Mouse (Mus musculus) layer of hippocampus, adult 2 months (tissue): ENCODE measurements around the gene Mrpl54. TPM values are rescaled to one million over a fixed set of nuclear protein-coding genes. Genes with fewer than 3 reads are reported as not detected.

Source experiments
- DNase-seq, 2 experiments: peaks; one replicate each; pipeline ENCODE4 v3.0.0; 2022; ENCODE audit warnings: low spot score in 2 of 2
- H3K27ac ChIP-seq: fragments of 200-600 bp; 2 replicates; pipeline ENCODE4 v1.8.1; 2022
- H3K4me3 ChIP-seq: fragments of 200-600 bp; 2 replicates; pipeline ENCODE4 v1.8.1; 2022; ENCODE audit warnings: mild to moderate bottlenecking
- CTCF ChIP-seq: fragments of 200-600 bp; conservative IDR thresholded peaks from 2 replicates; pipeline ENCODE4 v1.8.1; 2022; ENCODE audit warnings: antibody characterized with exemption, mild to moderate bottlenecking, moderate library complexity
- long read RNA-seq, 2 experiments: library from polyadenylated mRNA; stranded (forward); transcript quantifications; one replicate each; pipeline ENCODE4 v2.0.0; 2021; ENCODE audit warnings: borderline mapping rate in 2 of 2
- total RNA-seq, 2 experiments: library from RNA; stranded (reverse); gene quantifications; 2 replicates each; pipeline ENCODE4 v1.2.3; 2021

The Mrpl54 gene
- total RNA-seq: 10 to 100 TPM; 37.4 to 42.0 TPM
- long read RNA-seq, experiment 1, transcript Mrpl54-201 (3 exons, 604 nt): major isoform, 20 of 24 reads
- long read RNA-seq, experiment 1, partial matches to known transcripts: 3 of 24 reads
- long read RNA-seq, experiment 1, other reads (novel, unspliced or antisense): 0 of 24 reads
- long read RNA-seq, experiment 2, transcript Mrpl54-201 (3 exons, 604 nt): major isoform, 29 of 31 reads
- long read RNA-seq, experiment 2, partial matches to known transcripts: 1 of 31 reads
- long read RNA-seq, experiment 2, other reads (novel, unspliced or antisense): 0 of 31 reads

DNA sequence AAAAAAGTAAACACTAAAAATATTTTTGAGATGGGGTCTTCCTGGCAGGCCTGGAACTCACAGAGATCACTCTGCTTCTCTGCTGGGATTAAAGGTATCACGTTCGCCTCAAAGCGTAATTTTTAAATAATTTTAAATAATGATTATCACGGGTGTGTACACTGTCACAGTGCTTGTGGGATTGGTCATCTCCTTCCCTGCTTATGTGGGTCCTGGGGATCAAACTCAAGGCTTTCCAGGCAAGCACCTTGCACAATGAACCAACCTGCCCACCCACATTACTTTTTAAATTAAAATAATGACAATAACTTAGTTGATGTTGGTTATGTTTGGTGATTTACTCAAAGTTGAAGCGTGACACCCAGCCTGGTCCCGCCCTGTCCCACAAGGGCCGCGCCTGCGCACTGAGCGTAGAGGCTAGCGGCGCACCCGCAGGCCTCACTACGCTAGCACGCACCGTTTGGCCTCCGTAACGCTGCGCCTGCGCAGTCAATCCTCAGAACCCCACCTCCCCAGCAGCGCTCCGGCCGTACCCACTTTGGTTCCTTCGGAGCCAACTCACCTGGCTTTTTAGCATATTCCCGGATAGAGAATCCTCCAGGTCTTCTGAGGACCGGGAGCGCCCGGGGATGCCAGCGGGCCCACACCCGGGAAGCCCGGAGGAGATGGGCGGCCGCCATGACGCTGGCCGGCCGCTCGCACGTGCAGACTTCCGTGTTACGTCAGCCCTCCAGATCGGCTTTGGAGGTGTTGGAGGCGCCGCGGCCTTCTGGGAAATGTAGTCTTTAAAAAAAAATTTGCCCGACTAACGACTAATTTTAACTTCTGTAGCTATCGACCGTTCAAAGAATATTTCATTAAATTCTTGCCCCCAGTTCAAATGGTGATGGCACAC, at the start of gene Mrpl54, which contains the start of gene Apba3:
TSS of gene Mrpl54 (minus strand) at position 724 of the 895 bp plus-strand sequence.
TSS of gene Apba3 (plus strand) at position 750 of the 895 bp plus-strand sequence.
- peak; percentile 93 to 94 for DNase-seq
- peak; percentile 16 for TF ChIP-seq CTCF
- peak within 1 kb of the TSS; percentile 100 for H3K27ac ChIP-seq
- H3K4me3 ChIP-seq: peak within 1 kb of the TSS; percentile 82

DNA sequence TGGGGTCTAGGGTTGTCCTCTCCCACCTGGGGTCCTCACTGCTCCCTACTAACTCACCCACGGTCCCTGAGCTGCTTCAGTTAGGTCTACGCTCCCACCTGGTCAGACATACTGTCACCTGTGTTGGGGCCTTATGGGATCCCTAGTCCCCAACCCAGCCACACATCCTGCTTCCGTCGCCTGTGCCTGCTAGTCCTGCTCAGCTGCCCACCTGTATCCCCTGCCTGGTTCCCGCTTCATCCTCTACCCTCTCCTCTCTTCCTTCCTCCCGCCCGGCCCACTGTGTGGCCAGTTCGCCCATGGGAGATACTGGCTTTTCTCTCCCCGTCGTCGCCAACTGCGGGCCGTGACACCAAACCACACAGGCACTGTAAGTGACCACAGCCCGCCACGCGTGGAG, 48.9 kb upstream of the Mrpl54 start:
- no peak for TF ChIP-seq CTCF
- DNase-seq: no peak
- Histone ChIP-seq H3K4me3 (no peak overlapping the region), H3K27ac (no peak overlapping the region)

DNA sequence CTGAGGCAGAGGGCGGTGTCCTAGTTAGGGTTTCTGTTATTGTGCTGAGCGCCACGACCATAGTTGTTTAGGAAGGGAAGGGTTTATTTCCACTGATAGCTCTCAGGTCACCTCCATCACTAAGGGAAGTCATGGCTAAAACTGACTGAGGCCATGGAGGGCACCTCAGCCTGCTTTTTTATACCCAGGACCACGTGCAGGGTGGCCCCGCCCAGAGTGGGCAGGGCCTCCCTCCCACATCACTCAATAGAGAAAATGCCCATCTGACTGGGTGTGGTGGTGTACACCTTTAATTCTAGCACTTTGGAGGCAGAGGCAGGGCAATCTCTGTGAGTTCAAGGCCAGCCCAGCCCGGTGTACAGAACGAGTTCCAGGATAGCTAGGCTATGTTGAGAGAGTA, 47.5 kb upstream of the Mrpl54 start:
- no peak for TF ChIP-seq CTCF
- H3K27ac ChIP-seq: no peak overlapping the region
- DNase-seq: no peak
- no peak overlapping the region for H3K4me3 ChIP-seq

DNA sequence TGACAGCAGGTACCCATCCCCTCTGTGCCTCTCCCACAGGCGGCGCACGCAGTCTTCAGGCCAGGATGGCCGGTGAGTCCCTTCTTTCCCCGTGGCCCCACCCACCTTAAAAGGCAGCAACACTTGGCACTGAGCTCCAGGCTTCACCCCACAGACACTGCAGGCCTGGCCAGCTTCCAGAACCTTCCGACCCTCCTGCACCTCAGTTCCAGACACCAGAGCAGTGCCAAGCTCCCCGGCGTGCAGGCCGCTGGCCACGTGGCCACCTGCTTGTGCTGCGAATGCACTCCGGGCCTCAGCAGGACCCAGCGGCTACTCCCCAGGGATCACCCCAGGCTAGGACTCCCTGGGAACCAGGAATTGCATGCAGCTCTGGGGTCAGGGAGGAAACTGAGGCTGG, 46.8 kb upstream of the Mrpl54 start:
- TF ChIP-seq CTCF: no peak
- no peak for DNase-seq

DNA sequence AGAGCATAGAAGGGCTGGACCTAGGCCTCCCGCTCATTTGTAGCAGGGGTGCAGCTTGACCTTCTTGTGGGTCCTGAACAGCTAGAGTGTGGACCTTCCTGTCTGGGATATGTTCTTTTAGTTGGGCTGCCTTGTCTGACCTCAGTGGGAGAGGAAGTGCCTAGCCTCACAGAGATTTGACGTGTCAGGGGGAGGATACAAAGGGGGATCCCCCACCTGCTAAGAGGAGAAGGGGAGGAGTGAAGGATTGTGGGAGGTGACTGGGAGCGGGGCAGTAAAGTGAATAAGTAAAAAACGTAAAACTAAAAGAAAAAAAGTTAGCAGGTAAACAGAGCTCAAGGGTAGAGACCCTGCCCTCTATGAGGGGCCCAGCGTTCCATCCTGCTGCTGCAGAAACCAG, 42.8 kb upstream of the Mrpl54 start:
- H3K27ac ChIP-seq: no peak overlapping the region
- no peak for TF ChIP-seq CTCF
- no peak for DNase-seq
- no peak overlapping the region for H3K4me3 ChIP-seq

More for the DNA sequence above, 46.8 kb upstream of the Mrpl54 start:
- Histone ChIP-seq H3K27ac (no peak overlapping the region), H3K4me3 (no peak overlapping the region)

DNA sequence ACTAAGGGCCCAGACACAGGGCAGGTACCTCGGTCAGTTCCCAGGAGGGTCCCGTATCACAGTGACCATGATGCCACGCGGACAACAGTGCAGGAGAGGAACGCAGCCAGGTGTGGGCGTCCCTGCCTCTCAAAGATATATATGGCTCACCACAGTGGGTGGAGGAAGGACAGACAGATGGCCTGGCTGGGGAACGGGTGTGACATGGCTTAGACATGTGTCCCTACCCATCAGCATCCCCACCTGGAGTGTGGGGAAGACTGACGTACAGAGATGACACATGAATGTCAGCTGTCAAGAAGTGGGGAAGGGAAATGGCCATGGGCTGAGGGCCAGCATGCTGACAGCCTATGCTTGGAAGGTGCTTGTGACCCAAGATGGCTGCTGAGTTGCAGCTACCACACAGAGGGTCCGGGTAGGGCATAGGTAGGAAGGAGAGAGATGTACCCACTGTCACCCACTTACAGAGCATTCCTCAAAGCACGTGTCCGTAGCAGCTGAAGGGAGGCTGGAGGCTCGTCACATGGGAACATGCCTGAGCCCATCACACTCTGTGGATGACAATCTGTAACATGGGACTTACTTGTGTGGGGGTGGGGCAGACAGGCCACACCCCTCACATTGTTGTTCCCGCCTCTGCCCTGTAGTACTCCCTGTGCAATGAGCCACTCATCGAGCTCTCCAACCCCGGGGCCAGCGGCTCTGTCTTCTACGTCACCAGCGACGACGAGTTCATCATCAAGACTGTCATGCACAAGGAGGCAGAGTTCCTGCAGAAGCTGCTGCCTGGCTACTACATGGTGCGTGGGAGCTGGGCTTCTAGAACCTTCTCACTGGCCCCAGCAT, 40.3 kb upstream of the Mrpl54 start:
- Histone ChIP-seq H3K27ac (peak overlapping the region; percentile 70), H3K4me3 (no peak overlapping the region)
- no peak for TF ChIP-seq CTCF
- DNase-seq: no peak

DNA sequence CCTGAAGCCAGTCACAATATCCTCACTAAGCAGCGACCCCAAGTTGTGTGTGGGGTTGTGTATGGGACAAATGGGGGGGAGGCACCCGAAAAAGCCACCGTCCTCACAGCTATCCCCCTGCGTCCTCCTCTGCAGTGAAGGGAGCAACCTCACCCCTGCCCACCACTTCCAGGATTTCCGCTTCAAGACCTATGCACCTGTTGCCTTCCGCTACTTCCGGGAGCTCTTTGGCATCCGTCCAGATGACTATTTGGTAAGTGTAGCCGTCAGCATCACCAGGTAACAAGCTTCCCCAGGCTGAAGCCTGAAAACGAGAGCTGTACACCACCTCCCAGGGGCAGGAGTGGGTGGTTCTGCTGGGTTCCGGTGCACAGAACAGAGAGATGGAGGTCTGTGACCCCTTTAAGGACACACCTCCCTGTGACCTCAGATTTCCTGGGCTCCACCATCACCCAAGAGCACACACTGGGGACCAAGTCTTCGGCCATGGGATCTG, 39.5 kb upstream of the Mrpl54 start:
- TF ChIP-seq CTCF: no peak
- no peak for DNase-seq
- Histone ChIP-seq H3K27ac (peak overlapping the region; percentile 70), H3K4me3 (no peak overlapping the region)

DNA sequence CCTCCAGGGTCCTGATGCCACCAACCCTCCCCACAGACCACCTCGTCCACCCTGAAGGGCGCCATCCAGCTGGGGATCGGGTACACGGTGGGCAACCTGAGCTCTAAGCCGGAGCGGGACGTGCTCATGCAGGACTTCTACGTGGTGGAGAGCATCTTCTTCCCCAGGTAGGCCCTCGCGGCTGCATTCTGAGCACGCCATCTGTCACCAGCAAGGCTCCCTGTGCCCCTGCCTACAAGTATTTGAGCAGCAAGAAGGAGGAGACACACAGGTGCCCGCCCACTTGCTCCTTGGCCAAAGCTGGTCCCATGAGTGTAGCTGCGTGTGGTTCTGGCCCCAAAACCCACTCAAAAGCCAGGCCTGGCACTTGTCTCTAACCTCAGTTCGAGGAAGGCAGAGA, 38.9 kb upstream of the Mrpl54 start:
- TF ChIP-seq CTCF: no peak
- Histone ChIP-seq H3K4me3 (no peak overlapping the region), H3K27ac (peak overlapping the region; percentile 70; the same call in 1 of the 2 replicates)
- no peak for DNase-seq

DNA sequence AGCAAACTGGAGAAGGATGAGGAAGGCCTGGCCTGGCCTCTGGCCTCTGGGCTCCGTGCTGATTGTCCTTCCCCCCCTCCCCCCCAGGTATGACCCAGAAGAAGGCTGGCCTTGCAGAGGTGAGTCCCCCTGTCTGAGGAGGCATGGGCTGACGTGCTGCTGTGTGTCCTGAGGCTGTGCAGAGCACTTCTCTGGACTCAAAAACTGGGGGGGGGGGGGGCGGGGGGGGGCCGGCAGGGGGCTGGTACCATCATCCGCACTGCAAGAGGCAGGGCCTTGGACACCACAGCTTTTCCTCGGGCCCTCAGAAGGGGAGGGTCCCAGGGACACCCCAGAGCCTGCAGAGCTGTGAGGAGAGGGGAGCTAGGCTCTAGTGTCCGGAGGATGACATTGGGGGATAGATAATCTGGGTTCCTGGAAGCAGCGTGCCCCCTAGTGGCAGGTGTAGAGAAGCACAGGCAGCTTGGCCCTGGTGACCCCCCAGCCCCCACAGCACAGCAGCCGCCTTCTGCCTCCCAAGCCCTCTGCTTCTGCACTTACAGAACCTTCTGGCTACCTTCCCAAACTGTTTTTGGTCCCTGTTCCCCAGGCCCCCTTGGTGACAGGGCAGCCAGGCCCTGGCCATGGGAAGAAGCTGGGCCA, 38.0 kb upstream of the Mrpl54 start:
- Histone ChIP-seq H3K4me3 (no peak overlapping the region), H3K27ac (0 out of 2 replicates have a peak overlapping the region, but pooled peaks have one; percentile 33)
- DNase-seq: peak in 1 of 2 experiments; percentile 55

DNA sequence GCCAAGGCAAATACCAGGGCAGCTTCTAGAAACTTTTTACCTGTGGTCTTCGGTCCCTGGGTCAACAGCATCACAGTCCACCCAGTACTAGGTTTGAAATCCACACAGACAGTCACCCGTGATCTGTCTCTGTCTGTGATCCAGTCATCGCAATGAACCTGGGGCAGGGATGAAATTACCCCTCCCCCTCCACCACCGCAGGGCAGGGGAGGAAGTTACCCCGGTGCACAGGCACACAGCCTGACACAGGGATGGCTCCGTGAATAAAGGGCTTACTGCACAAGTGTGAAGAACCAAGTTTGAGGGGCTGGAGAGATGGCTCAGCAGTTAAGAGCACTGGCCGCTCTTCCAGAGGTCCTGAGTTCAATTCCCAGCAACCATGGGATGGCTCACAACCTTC, 37.0 kb upstream of the Mrpl54 start:
- TF ChIP-seq CTCF: no peak
- no peak for DNase-seq
- H3K27ac ChIP-seq: peak overlapping the region; percentile 83

More for the DNA sequence above, 38.0 kb upstream of the Mrpl54 start:
- peak; percentile 88 for TF ChIP-seq CTCF

DNA sequence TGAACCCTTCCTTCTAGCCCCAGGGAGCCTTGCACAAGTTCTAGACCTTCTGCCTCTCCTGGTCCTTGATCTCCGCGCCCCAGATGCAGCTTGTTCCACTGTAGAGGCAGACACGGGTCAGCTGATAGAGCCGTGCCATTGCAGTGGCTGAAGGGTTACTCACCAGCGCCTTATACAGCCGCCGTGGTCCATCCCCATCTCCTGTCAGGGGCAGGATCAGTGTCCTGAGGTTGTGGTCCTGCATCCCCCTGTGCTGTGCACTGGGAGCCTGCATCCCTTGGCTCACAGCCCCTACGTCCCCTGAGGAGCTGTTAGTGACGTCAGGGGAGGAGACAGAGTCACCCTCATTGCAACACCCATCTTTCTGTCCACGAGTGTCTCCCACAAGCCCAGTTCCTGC, 36.5 kb upstream of the Mrpl54 start:
- peak overlapping the region; percentile 83 for H3K27ac ChIP-seq
- TF ChIP-seq CTCF: no peak
- H3K4me3 ChIP-seq: peak overlapping the region; percentile 33
- no peak for DNase-seq

More for the DNA sequence above, 37.0 kb upstream of the Mrpl54 start:
- H3K4me3 ChIP-seq: no peak overlapping the region

DNA sequence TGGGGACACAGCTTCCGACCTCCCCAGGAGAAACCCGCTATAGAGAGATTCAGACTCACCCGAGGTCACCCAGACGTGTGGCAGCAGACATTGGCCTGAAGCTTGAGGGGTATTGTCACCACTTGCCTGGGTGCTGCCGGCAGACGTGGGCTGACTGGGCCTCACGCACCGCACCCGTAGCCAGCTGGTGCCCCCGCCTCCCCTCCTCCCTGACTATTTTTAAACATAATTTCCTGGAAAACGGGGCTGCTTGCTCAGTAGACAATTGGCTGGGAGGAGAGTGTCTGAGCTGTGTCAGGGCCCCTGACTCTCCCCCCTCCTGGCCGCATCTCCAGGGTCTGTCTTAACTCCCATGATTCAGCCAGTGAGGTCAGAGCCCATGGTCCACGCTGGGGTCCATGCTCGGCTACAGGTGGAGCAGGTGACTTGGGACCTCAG, 36.1 kb upstream of the Mrpl54 start:
- Histone ChIP-seq H3K4me3 (peak overlapping the region; percentile 33; the same call in 1 of the 2 replicates), H3K27ac (peak overlapping the region; percentile 83)
- peak; percentile 65 to 71 for DNase-seq
- TF ChIP-seq CTCF: no peak
